Mouse (Mus musculus) olfactory bulb, adult 2 months (tissue): Measurements from ENCODE around the gene Adh1.

Experiments
- CTCF ChIP-seq: fragments of 200-500 bp; IDR thresholded peaks from 2 replicates; pipeline ENCODE4 v1.5.1; 2012; ENCODE audit warnings: low read depth, mild to moderate bottlenecking, low read length, moderate library complexity; ENCODE audit not compliant: insufficient read depth
- POLR2A ChIP-seq: fragments of 200-500 bp; IDR thresholded peaks from 2 replicates; pipeline ENCODE4 v1.6.1; 2012; ENCODE audit warnings: mild to moderate bottlenecking, low read depth, low read length, moderate library complexity; ENCODE audit not compliant: insufficient read depth

GRCm38 (mm10) chr3:138222952-138223351 is 37.8 kb upstream of the Adh1 start:
- no peak for TF ChIP-seq POLR2A
- no peak for TF ChIP-seq CTCF
